Mouse (Mus musculus) forebrain, embryonic 13.5 days (tissue): ENCODE data around the gene Dock2. TPM values are rescaled to one million over a fixed set of nuclear protein-coding genes. Genes with fewer than 3 reads are reported as not detected.
A peak's percentile ranks its signal among the peaks of the same experiment; 100 is the strongest.
"Not testable (repeated sequence)": the region's sequence is repeated elsewhere in the genome, so short reads cannot be mapped to it uniquely, and the experiment has no call there.

ENCODE experiments used
- ATAC-seq: fragments of 200-750 bp; cut with Nextera tagmentation; 2 replicates; pipeline ENCODE4 v1.8.0; 2017
- H3K27ac ChIP-seq: fragments of 300-500 bp; sonication (generic); 2 replicates; pipeline ENCODE4 v1.5.1; 2015; ENCODE audit warnings: inconsistent platforms, mild to moderate bottlenecking, moderate library complexity
- H3K27me3 ChIP-seq: fragments of 300-500 bp; sonication (generic); 2 replicates; pipeline ENCODE4 v1.6.1; 2015; ENCODE audit warnings: mild to moderate bottlenecking, inconsistent platforms
- H3K36me3 ChIP-seq: fragments of 300-500 bp; sonication (generic); 2 replicates; pipeline ENCODE4 v1.6.1; 2015; ENCODE audit warnings: mild to moderate bottlenecking, inconsistent platforms; ENCODE audit not compliant: poor library complexity, severe bottlenecking
- H3K4me1 ChIP-seq: fragments of 300-500 bp; sonication (generic); 2 replicates; pipeline ENCODE4 v1.6.1; 2015; ENCODE audit warnings: inconsistent platforms
- H3K4me2 ChIP-seq: fragments of 300-500 bp; sonication (generic); 2 replicates; pipeline ENCODE4 v1.6.1; 2015; ENCODE audit warnings: inconsistent platforms, mild to moderate bottlenecking, moderate library complexity
- H3K4me3 ChIP-seq: fragments of 300-500 bp; sonication (generic); 2 replicates; pipeline ENCODE4 v1.5.1; 2015; ENCODE audit warnings: mild to moderate bottlenecking, inconsistent platforms
- H3K9ac ChIP-seq: fragments of 300-500 bp; sonication (generic); 2 replicates; pipeline ENCODE4 v1.6.1; 2015; ENCODE audit warnings: mild to moderate bottlenecking, inconsistent platforms
- H3K9me3 ChIP-seq: fragments of 300-500 bp; sonication (generic); replicated peaks from 2 replicates; pipeline ENCODE4 v1.6.1; 2016; ENCODE audit warnings: inconsistent platforms
- WGBS: fragments of 180-500 bp; shearing (Covaris S2); methylation state at CpG from one replicate; pipeline ENCODE4 v1.1.7; 2015; 5-methylcytosine and 5-hydroxymethylcytosine counted together
- polyA plus RNA-seq: library from polyadenylated mRNA; unstranded; fragments of >200 nt; fragmentation: Nextera tagmentation; extraction: Ambion mirVana; gene quantifications from 2 replicates; pipeline ENCODE4 v1.2.1, GENCODE M21; 2015

The Dock2 gene
- polyA plus RNA-seq, 1 experiment from 2014 or later, result 0.15 TPM

DNA sequence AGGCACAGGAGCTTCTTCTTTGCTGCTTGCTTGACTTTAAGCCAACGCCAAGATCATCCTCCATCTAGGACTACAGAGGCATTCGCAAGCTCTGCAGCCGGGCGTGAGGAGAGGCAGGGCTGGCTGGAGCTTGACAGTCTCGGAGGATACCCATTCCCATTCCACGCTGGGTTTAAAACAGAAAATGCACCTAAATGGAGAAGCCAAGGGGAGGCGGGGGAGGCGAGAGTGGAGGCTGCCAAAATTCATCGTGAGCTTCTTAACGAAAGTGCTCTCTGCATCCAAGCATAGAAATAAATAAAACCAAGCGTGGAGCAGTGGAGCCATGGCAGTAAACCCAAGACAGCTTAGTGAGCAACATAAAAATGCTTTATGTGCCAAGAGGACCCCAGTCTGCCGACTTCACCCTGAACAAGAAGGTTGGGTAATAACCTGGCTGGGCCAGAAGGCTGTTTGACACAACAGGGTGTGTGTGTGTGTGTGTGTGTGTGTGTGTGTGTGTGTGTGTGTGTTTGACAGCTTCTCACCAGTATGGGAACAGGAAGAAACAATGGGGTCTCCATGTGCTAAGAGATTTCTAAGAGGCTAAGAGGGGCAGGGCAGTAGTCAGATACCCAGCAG is 524.7 kb downstream of the Dock2 start:
- 84% methylated on average over 12 of the region's 12 CpGs for WGBS
- H3K36me3 ChIP-seq, result no peaks in the 10 kb centered on the region
- H3K9me3 ChIP-seq, result no peaks in the 10 kb centered on the region
- no peak for ATAC-seq
- no peaks in the 10 kb centered on the region for H3K27me3 ChIP-seq
- H3K9ac ChIP-seq, result no peak overlapping the region
- no peak overlapping the region for H3K4me3 ChIP-seq
- H3K27ac ChIP-seq, result no peak overlapping the region
- H3K4me1 ChIP-seq, result no peaks in the 10 kb centered on the region
- H3K4me2 ChIP-seq, result no peak overlapping the region

DNA sequence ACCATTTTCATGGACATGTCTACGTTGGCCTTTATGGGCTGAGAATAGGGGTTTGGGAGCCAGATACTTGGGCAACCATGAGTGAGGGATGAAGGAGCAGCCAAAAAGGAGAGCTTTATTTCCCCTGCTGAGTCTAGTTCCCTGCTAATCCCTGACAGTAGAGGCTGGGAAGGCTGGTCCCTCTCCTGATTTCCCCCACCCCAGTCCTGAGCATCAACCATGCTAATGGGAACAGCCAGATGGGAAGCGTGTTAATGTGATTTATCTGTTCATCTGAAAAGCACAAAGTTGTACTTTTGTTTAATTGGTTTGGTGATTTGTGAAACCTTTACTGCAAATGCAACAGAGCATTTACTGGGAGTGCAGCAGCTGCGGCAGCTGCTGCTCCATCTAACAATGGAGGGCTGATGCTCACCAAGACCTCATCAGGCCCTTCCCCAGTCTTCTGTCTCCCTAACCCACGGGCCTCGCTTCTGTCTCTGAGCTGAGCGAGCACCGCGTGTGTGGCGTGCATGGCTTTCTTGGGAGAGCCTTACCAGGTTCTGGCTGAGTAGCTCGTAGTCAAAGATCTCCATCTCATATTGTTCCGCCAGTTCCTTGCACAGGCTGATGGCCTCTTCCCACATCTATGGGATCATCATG is 526.0 kb downstream of the Dock2 start:
- Histone ChIP-seq H3K9me3 (no peaks in the 10 kb centered on the region), H3K27ac (no peak overlapping the region), H3K4me2 (no peak overlapping the region), H3K9ac (no peak overlapping the region), H3K4me3 (no peak overlapping the region), H3K36me3 (no peaks in the 10 kb centered on the region), H3K4me1 (no peaks in the 10 kb centered on the region), H3K27me3 (no peaks in the 10 kb centered on the region)
- 83% methylated on average over 11 of the region's 11 CpGs for WGBS
- ATAC-seq, result no peak

DNA sequence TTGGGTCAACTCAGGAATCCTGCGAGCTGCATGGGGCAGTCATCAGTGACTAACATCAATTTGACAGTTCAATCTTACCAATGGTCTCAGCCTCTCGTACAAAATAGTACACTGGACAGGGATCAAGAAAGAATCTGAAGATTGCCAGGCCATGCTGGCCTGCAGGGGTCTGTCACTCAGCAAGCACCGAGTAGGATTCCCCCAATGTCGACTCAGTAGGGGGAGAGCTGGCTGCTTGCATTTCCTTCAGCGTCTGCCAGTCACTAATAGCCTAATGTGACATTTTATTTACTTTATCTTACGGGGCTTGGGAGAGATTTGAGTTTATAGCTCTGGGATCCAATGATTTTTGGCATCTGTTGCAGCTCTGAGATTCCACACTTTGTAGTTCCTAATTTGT is 540.7 kb downstream of the Dock2 start:
- Histone ChIP-seq H3K36me3 (no peaks in the 10 kb centered on the region), H3K9ac (no peak overlapping the region)
- 71% methylated on average over 6 of the region's 6 CpGs for WGBS

DNA sequence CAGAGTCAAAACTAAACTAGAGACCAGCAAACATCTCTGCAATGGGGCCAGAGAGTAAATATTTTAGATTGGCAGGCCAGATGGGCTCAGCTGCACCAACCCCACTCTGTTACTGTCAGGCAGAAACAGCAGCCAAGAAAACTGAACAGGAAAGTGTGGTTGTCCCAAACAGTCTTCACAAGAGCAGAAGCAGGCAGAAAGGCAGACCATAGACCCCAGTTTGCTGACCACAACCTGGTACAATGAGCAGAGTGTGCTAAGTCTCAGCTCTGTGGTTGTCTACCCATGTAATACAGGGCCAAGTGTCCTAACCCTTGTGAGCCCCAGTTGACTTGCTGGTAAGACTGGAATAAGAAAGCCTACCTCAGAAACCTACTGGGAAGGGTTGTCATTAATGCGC is 543.4 kb downstream of the Dock2 start:
- H3K9ac ChIP-seq, result no peak overlapping the region

More for the DNA sequence above, 540.7 kb downstream of the Dock2 start:
- Histone ChIP-seq H3K4me1 (no peaks in the 10 kb centered on the region), H3K27me3 (no peaks in the 10 kb centered on the region), H3K27ac (no peak overlapping the region), H3K9me3 (no peaks in the 10 kb centered on the region), H3K4me3 (no peak overlapping the region), H3K4me2 (no peak overlapping the region)
- ATAC-seq, result no peak

DNA sequence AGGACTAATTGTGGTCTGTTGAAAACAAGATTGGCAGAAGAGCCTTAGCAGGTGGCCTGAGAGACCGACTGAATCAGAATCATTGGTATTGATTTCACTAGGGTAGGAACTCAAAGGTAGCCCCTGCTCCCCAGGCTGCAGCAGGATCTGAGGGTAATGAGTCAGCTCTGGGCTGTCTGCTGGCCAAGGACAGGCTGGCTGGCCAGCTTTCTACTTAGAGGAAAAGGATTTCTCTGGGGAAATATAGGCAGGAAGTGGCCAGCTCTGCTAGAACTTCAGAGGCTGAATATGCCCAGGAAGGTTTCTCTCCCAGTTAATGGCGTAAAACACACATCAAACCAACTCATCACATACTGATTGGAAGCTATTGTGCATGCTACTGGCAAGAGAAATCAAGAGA is 544.0 kb downstream of the Dock2 start:
- H3K9ac ChIP-seq, result no peak overlapping the region
- no peak for ATAC-seq
- no peaks in the 10 kb centered on the region for H3K27me3 ChIP-seq
- 89% methylated on average over 2 of the region's 2 CpGs for WGBS
- no peak overlapping the region for H3K4me2 ChIP-seq
- no peak overlapping the region for H3K4me3 ChIP-seq
- no peak overlapping the region for H3K27ac ChIP-seq
- no peaks in the 10 kb centered on the region for H3K9me3 ChIP-seq
- no peaks in the 10 kb centered on the region for H3K4me1 ChIP-seq
- H3K36me3 ChIP-seq, result no peaks in the 10 kb centered on the region

More for the DNA sequence above, 543.4 kb downstream of the Dock2 start:
- H3K27me3 ChIP-seq, result no peaks in the 10 kb centered on the region
- H3K9me3 ChIP-seq, result no peaks in the 10 kb centered on the region
- H3K4me1 ChIP-seq, result no peaks in the 10 kb centered on the region
- no peak overlapping the region for H3K4me2 ChIP-seq
- 100% methylated on average over 1 of the region's 1 CpGs for WGBS
- no peak for ATAC-seq
- H3K4me3 ChIP-seq, result no peak overlapping the region
- H3K36me3 ChIP-seq, result no peaks in the 10 kb centered on the region
- H3K27ac ChIP-seq, result no peak overlapping the region

DNA sequence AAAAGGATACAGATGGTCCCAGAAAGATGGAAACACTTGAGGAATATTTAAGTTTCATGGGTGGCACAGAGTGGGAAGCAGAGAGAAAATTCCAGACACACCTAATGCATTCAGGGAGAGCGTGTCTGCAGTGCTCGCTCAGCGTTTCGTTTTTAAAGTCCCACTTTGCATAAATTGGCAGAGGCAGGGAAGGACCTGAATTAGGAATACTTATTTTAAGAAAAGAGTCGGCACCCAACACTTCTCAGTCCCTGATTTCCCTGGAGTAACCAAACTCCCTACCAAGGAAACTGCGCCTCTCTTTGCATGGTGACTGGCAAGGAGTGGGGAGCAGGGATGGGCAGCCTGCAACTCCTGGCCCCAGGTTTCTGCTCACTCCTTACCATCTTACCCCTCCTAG is 546.8 kb downstream of the Dock2 start:
- no peak overlapping the region for H3K27ac ChIP-seq
- no peak overlapping the region for H3K4me2 ChIP-seq
- no peaks in the 10 kb centered on the region for H3K4me1 ChIP-seq
- H3K27me3 ChIP-seq, result no peaks in the 10 kb centered on the region
- no peaks in the 10 kb centered on the region for H3K9me3 ChIP-seq
- WGBS, result 83% methylated on average over 6 of the region's 6 CpGs
- no peak overlapping the region for H3K9ac ChIP-seq
- no peaks in the 10 kb centered on the region for H3K36me3 ChIP-seq
- no peak for ATAC-seq
- no peak overlapping the region for H3K4me3 ChIP-seq

DNA sequence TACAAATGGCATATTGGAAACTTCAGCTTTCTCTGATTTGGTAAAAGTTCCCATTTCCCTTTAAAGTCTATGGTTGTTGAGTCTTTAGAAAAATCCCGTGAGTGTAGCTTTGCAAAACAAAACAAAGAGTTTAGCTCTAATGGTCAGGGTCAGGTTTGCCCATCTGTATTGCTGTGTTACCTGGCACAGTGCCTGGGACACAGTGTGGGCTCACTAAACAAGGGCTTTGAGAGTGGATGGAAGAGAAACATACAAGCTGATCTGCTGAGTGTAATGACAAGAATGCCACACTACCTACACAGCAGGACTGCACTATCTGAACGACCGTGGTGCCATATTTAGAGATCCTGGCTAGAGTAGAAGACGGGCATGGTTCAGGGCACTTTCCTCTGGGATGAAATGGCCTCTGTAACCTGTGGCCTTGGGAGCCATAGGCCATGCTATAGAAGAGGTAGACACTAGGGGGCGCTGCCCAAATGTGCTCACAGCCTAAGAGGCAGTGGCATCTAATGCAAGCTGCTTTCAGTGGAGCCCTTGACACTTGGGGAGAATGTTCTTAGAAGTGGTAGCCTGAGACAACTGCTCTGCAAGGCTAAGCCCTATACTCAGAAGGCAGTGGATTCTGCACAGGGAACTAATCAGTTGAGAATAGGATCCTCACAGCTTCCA is 547.5 kb downstream of the Dock2 start:
- Histone ChIP-seq H3K36me3 (no peaks in the 10 kb centered on the region), H3K9me3 (no peaks in the 10 kb centered on the region), H3K27ac (no peak overlapping the region), H3K4me2 (no peak overlapping the region), H3K4me1 (no peaks in the 10 kb centered on the region), H3K27me3 (no peaks in the 10 kb centered on the region), H3K9ac (no peak overlapping the region), H3K4me3 (no peak overlapping the region)
- ATAC-seq, result peak; percentile 41; the same call in 1 of the 2 replicates
- WGBS, result 39% methylated on average over 5 of the region's 5 CpGs

DNA sequence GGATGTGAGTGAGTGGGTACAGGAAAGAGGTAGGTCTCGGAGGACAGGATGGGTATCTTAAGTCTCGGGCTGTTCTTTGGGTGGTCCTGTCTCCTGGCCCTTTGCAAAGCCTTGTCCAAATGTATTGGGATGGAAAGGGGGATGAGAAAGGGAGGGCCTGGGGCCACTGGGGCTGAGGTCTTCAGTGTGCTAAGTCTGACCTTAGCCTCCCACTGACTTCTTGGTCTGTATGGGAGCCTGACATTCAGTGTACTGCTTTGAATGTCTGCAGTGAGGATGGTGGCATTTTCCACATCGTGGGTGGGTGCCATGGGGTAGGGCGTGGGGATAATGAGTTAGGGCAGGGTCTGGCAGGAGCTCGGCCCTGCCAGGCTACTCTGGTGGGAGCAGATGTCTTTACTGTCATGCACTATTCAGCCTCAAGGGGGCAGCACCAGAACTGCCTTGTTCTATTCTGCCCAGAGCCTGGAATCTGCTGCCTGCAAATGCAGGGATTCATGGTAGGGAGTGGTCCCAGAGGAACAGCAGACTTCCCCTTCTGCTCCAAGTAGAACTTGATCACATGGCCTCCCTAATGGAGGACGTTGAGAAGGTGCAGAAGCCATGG is 554.8 kb downstream of the Dock2 start:
- Histone ChIP-seq H3K4me1 (no peaks in the 10 kb centered on the region), H3K9me3 (no peaks in the 10 kb centered on the region), H3K9ac (no peak overlapping the region), H3K27ac (no peak overlapping the region), H3K4me3 (no peak overlapping the region), H3K27me3 (0 out of 2 replicates have a peak, but pooled peaks cover 2% of the 10 kb centered on the region), H3K4me2 (no peak overlapping the region), H3K36me3 (no peaks in the 10 kb centered on the region)
- WGBS, result 40% methylated on average over 6 of the region's 6 CpGs
- ATAC-seq, result peak; percentile 82

DNA sequence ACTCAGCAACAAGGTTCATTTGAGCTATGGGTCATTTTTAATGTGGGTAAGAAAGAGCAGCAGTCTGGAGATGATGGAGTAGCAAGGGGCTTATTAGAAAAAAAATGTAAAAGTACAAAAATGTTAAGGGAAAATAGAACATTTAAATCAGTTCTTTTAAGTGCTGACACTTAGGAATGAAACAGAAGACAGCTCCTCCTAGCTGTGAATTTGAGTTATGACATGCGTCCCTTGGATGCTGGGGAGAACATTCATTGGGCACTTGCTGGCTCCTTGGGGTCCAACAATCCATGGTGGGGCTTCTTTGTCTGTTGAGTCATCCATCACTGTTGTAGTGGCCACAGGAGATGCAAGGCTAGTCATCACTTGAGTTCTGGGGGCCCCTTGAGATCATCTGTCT is 556.5 kb downstream of the Dock2 start:
- Histone ChIP-seq H3K4me1 (no peaks in the 10 kb centered on the region), H3K27ac (no peak overlapping the region), H3K4me3 (no peak overlapping the region), H3K36me3 (no peaks in the 10 kb centered on the region), H3K9me3 (no peaks in the 10 kb centered on the region), H3K9ac (no peak overlapping the region), H3K4me2 (no peak overlapping the region), H3K27me3 (0 out of 2 replicates have a peak, but pooled peaks cover 2% of the 10 kb centered on the region)
- WGBS, result 52% methylated on average over 1 of the region's 1 CpGs
- ATAC-seq, result no peak

DNA sequence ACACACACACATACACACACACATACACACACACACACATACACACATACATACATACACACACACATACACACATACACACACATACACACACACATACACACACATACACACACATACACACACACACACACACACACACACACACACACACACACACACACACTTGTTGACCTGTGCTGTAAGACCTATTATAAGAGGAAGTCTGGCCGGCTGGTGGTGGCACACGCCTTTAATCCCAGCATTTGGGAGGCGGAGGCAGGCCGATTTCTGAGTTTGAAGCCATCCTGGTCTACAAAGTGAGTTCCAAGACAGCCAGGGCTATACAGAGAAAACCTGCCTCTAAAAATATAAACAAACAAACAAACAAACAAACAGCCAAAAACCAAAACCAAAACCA is 563.1 kb downstream of the Dock2 start:
- H3K4me3 ChIP-seq, H3K9me3 ChIP-seq, H3K4me1 ChIP-seq, H3K9ac ChIP-seq, H3K27ac ChIP-seq, H3K36me3 ChIP-seq, H3K4me2 ChIP-seq, ATAC-seq, H3K27me3 ChIP-seq: not testable (repeated sequence)
- 89% methylated on average over 4 of the region's 4 CpGs for WGBS

DNA sequence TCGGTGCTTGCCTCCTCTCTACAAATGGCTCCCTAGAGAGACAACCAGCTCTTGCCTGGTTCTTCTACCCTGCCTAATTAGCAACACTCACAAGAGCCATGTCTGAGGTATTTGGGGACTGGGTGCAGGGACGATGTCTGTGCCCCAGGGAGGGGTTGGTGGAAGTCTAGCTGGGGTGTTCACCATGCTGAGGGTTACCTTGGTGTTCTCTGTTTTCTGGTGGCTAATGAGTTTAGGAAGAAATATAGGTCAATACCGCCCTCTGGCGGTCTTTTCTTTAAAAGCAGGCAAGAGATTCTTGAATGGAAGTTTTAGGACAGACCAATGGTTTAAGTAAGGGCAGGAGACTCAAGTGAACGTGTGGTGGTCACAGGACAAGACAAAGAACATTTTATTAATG is 570.8 kb downstream of the Dock2 start:
- H3K27ac ChIP-seq, result no peak overlapping the region
- no peak overlapping the region for H3K4me2 ChIP-seq
- H3K9me3 ChIP-seq, result no peaks in the 10 kb centered on the region
- WGBS, result 20% methylated on average over 5 of the region's 5 CpGs
- no peaks in the 10 kb centered on the region for H3K36me3 ChIP-seq
- no peak overlapping the region for H3K4me3 ChIP-seq
- H3K9ac ChIP-seq, result no peak overlapping the region
- no peaks in the 10 kb centered on the region for H3K27me3 ChIP-seq
- no peaks in the 10 kb centered on the region for H3K4me1 ChIP-seq
- ATAC-seq, result peak; percentile 58; the same call in 1 of the 2 replicates

DNA sequence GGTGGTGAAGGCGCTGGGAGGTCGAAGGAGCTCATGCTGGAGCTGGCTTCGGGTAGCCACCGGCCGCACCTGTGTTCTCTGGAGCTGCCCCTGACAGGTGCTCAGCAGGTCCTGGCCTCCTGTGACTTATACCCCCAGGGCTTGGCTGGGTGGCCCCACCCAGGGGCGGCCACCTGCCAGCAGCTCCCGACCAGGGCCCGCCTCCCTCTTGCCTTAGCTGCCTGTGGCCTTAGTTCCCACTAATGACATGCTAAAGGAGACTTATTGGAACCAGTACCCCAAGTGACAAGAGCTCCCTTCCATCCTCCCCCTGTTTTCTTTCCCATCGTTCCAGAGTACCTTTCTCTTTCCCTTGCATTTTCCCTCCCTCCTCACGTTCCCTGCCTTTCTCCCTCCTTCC is 575.7 kb downstream of the Dock2 start, which contains the start of gene Foxi1:
Gene Foxi1 (minus strand): TSS at position 101 of the 400 bp plus-strand sequence.
- no peak for ATAC-seq
- Histone ChIP-seq H3K9me3 (no peaks in the 10 kb centered on the region), H3K4me3 (no peak within 1 kb of the TSS), H3K4me2 (no peak within 1 kb of the TSS), H3K9ac (no peak within 1 kb of the TSS), H3K36me3 (no peaks in the 10 kb centered on the region), H3K4me1 (no peaks in the 10 kb centered on the region), H3K27me3 (no peaks in the 10 kb centered on the region), H3K27ac (no peak within 1 kb of the TSS)
- 65% methylated on average over 5 of the region's 10 CpGs for WGBS
